Mouse (Mus musculus) stomach, postnatal 0 days (tissue): Measurements from ENCODE around the gene Parp11. TPM values are rescaled to one million over a fixed set of nuclear protein-coding genes. Genes with fewer than 3 reads are reported as not detected.

Experiments
- ATAC-seq: fragments of 200-750 bp; cut with Nextera tagmentation; 2 replicates; pipeline ENCODE4 v1.8.0; 2017; ENCODE audit not compliant: low FRiP score, low TSS enrichment
- DNase-seq: peaks from one replicate; pipeline ENCODE4 v3.0.0-alpha.2; 2016; ENCODE audit warnings: low spot score
- H3K27ac ChIP-seq: fragments of 300-500 bp; sonication (generic); replicated peaks from 2 replicates; pipeline ENCODE4 v1.5.1; 2014; ENCODE audit warnings: mild to moderate bottlenecking, control low read depth
- H3K27me3 ChIP-seq: fragments of 300-500 bp; sonication (generic); 2 replicates; pipeline ENCODE4 v1.6.1; 2014; ENCODE audit warnings: low read length; ENCODE audit not compliant: control insufficient read depth, insufficient read depth
- H3K36me3 ChIP-seq: fragments of 300-500 bp; sonication (generic); 2 replicates; pipeline ENCODE4 v1.6.1; 2014; ENCODE audit warnings: low read length, mixed read lengths; ENCODE audit not compliant: control insufficient read depth, insufficient read depth
- H3K4me1 ChIP-seq: fragments of 300-500 bp; sonication (generic); replicated peaks from 2 replicates; pipeline ENCODE4 v1.6.1; 2014; ENCODE audit warnings: antibody characterized with exemption; ENCODE audit not compliant: control insufficient read depth, insufficient read depth
- H3K4me2 ChIP-seq: fragments of 300-500 bp; sonication (generic); replicated peaks from 2 replicates; pipeline ENCODE4 v1.6.1; 2014; ENCODE audit warnings: low read depth, mild to moderate bottlenecking, control low read depth, moderate library complexity
- H3K4me3 ChIP-seq: fragments of 300-500 bp; sonication (generic); 2 replicates; pipeline ENCODE4 v1.5.1; 2014; ENCODE audit warnings: low read depth, low read length, control low read depth
- H3K9ac ChIP-seq: fragments of 300-500 bp; sonication (generic); 2 replicates; pipeline ENCODE4 v1.6.1; 2014; ENCODE audit warnings: mild to moderate bottlenecking, low read length, control low read depth, mixed read lengths
- H3K9me3 ChIP-seq: fragments of 300-500 bp; sonication (generic); 2 replicates; pipeline ENCODE4 v1.6.1; 2016; ENCODE audit warnings: low read length; ENCODE audit not compliant: control insufficient read depth
- CTCF ChIP-seq: IDR thresholded peaks from 2 replicates; pipeline ENCODE4 v1.5.1; 2016; ENCODE audit warnings: antibody characterized with exemption, low read depth, mild to moderate bottlenecking, moderate library complexity
- EP300 ChIP-seq: optimal IDR thresholded peaks from 2 replicates; pipeline ENCODE3; 2016; ENCODE audit warnings: antibody characterized with exemption
- WGBS: fragments of 180-500 bp; shearing (Covaris S2); extraction: QIAGEN DNeasy Blood & Tissue Kit; methylation state at CpG from one replicate; pipeline ENCODE4 v1.1.7; 2014; 5-methylcytosine and 5-hydroxymethylcytosine counted together
- polyA plus RNA-seq: library from polyadenylated mRNA; unstranded; fragments of >200 nt; fragmentation: Nextera tagmentation; extraction: Ambion mirVana; gene quantifications from 2 replicates; pipeline ENCODE4 v1.2.1, GENCODE M21; 2015

Parp11 gene
- polyA plus RNA-seq, 1 experiment from 2014 or later = 7.7 TPM

DNA sequence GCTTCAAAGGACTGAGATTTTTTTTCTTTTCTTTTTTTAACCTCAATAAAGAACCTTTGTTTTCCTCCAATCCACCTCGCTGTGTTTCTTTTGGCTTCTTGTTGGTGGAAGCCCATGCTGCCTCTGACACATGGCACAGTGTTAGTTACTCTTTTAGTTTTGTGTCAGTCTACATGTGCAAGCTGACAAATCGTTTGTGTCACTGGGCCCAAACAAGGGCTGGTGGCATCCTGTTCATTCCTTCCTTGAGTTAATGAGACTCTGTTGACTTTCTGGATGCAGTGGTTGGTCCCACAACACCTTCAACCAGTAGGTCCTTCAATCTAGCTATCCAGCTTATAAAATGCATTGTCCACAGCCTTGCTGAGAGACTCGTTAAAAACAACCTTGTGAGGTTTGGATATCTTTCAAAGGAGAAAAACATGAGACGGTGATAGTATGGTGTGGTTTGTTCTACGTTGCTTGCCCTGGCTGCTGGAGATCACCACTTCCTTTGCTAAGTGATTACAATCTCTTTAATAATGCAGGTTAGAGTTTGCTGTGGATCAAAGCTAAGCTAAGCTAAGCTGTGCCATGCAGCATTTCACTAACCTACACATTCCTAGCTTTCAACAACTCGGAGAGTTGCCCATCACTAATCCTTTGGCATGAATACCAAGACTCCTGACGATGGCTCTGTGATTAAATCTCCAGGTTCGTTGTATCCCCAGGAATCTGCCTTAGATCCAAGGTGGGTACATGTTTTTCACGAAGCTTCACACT, 12.6 kb upstream of the Parp11 start:
- WGBS = 64% methylated on average over 9 of the region's 9 CpGs
- Histone ChIP-seq H3K36me3 (no peaks in the 10 kb centered on the region), H3K4me3 (no peak overlapping the region), H3K27me3 (no peaks in the 10 kb centered on the region), H3K4me1 (no peaks in the 10 kb centered on the region), H3K27ac (no peak overlapping the region), H3K4me2 (no peak overlapping the region), H3K9ac (no peak overlapping the region), H3K9me3 (no peaks in the 10 kb centered on the region)
- DNase-seq (no peak), ATAC-seq (no peak)
- TF ChIP-seq CTCF = no peak

DNA sequence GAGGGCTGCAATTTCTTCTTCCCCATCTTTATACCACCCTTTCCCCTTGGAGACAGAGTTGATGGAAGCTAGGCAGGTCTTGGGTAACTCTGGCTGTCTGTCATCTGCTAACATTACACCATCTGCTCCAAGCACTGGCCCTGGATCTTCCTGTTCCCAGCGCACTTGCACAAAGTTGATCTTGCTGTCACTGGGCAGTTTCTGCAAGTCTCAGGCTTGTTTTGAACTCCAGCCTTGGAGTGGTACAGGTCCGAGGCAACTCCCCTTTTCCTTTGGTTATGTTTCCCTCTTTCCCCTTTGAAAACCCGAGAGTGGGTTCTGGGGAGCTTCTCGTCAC, 12.0 kb upstream of the Parp11 start:
- H3K27me3 ChIP-seq = no peaks in the 10 kb centered on the region
- H3K4me3 ChIP-seq = no peak overlapping the region
- no peak overlapping the region for H3K9ac ChIP-seq
- no peak for TF ChIP-seq EP300
- no peak for TF ChIP-seq CTCF
- H3K36me3 ChIP-seq = no peaks in the 10 kb centered on the region
- H3K4me1 ChIP-seq = no peaks in the 10 kb centered on the region
- no peak overlapping the region for H3K4me2 ChIP-seq
- no peak overlapping the region for H3K27ac ChIP-seq
- WGBS = 79% methylated on average over 4 of the region's 4 CpGs
- no peak for ATAC-seq
- no peaks in the 10 kb centered on the region for H3K9me3 ChIP-seq
- no peak for DNase-seq

DNA sequence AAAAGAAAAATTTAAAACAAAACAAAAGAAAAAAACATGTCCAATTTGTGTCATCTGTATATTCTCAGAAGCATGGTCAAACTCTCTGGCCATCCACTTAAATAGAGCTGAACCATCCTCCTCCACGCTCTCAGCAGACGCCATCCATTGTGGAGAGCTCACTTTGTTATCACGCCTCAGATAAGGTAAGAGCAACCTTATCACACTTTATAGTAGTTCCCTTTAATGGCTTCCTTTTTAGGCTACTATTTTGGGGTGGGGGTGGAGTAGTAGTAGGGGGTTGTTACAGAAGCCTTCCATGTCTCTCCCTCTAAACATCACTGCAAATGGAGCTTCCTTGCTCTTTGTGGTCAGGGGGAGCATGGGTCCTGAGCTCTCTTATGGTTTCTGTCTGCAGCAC, 7.6 kb upstream of the Parp11 start:
- 68% methylated on average over 3 of the region's 3 CpGs for WGBS

DNA sequence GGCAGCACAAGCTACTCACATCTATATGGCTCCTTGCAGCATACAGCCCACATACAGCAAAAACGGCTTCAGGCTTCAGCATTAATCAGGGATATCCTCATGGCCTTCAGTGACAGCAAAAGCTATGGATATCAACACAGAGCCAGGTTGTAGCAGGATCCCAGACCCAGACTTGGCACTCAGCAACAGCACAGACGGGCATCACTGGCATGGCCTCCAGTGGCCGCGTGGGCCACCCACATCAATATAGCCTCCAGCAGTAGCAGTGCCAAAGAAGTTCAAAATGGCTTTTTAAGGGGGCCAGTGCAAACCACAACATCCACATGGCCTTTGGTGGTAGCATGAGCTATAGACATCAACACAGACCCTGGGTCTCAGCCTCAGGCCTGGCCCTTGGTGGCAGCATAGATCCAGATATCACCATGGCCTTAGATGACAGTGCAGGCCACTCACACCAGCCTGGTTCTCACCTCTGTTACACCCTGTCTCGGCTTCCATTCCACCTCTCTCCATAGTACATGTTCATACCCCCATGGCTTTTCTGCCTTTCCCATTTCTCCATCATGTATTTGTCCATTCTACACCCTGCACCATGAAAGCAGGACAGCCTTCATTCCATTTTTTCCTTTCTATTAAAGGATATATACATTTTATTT, 7.0 kb upstream of the Parp11 start:
- Histone ChIP-seq H3K27ac (no peak overlapping the region), H3K9me3 (no peaks in the 10 kb centered on the region), H3K36me3 (no peaks in the 10 kb centered on the region), H3K4me2 (no peak overlapping the region), H3K4me1 (no peaks in the 10 kb centered on the region), H3K9ac (no peak overlapping the region), H3K27me3 (no peaks in the 10 kb centered on the region), H3K4me3 (no peak overlapping the region)
- ATAC-seq (no peak), DNase-seq (no peak)
- TF ChIP-seq CTCF (no peak), EP300 (no peak)
- 83% methylated on average over 5 of the region's 5 CpGs for WGBS

More for the DNA sequence above, 7.6 kb upstream of the Parp11 start:
- H3K9ac ChIP-seq = no peak overlapping the region
- no peak for DNase-seq
- no peak overlapping the region for H3K27ac ChIP-seq
- no peak for ATAC-seq
- H3K36me3 ChIP-seq = no peaks in the 10 kb centered on the region
- H3K27me3 ChIP-seq = no peaks in the 10 kb centered on the region
- H3K4me3 ChIP-seq = no peak overlapping the region
- no peak overlapping the region for H3K4me2 ChIP-seq
- no peak for TF ChIP-seq EP300
- no peak for TF ChIP-seq CTCF
- no peaks in the 10 kb centered on the region for H3K9me3 ChIP-seq
- no peaks in the 10 kb centered on the region for H3K4me1 ChIP-seq

DNA sequence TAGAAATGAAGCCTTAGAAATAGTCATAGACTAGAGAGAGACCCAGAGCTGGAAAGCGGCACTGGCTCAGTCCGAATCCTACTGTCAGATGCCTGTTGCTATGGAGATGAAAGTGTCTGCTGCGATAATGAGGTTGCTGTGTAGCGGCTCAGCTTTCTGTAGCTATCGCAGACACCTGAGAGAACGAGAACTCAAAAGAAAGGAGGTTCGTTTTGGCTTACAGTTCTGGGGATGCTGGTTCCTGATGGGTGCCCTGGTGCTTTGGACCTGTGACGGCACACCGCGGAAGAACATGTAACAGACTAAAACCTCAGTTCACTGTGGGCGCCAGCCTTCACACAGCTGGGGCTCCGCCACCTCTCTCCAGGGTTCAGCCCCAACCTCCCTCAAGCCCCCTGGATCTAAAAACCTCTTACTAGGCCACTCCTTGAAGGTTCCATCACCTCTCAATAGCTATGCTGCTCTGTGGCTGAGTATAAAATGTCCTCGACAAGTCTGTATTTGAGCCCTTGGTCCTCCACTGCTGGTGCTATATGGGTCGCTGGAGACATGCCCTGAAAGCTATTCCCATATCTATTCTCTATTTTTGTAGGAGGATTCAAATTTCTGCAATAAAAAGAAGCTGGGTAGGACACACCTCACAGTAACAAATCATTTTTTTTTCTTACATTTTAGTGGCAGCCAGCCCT, 6.1 kb upstream of the Parp11 start:
- no peak overlapping the region for H3K27ac ChIP-seq
- TF ChIP-seq EP300 (no peak), CTCF (no peak)
- H3K4me1 ChIP-seq = no peaks in the 10 kb centered on the region

DNA sequence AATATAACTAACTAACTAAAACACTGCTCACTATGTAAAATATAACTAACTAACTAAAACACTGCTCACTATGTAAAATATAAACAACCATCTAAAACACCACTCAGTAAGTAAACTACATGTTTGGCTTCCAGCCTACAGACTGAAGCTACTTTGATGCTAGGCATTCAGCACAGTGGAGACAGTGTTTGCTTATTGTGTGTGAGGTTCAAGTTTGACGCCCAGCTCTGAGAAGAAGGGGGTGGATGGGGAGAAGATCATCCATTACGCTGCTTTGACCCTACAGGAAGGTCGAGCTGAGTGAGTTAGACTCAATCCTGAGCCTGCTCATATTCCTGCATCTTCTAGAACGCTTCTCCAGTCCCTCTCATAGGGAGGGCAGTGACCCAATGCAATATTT, 4.1 kb upstream of the Parp11 start:
- no peaks in the 10 kb centered on the region for H3K36me3 ChIP-seq
- no peaks in the 10 kb centered on the region for H3K9me3 ChIP-seq
- no peak overlapping the region for H3K9ac ChIP-seq
- H3K4me3 ChIP-seq = no peak overlapping the region
- no peak for TF ChIP-seq CTCF
- no peak for TF ChIP-seq EP300
- WGBS = 30% methylated on average over 4 of the region's 4 CpGs
- H3K4me1 ChIP-seq = no peaks in the 10 kb centered on the region
- no peaks in the 10 kb centered on the region for H3K27me3 ChIP-seq
- ATAC-seq = no peak
- no peak overlapping the region for H3K4me2 ChIP-seq
- H3K27ac ChIP-seq = no peak overlapping the region
- no peak for DNase-seq

More for the DNA sequence above, 6.1 kb upstream of the Parp11 start:
- 54% methylated on average over 14 of the region's 14 CpGs for WGBS
- H3K9me3 ChIP-seq = no peaks in the 10 kb centered on the region
- H3K27me3 ChIP-seq = no peaks in the 10 kb centered on the region
- no peaks in the 10 kb centered on the region for H3K36me3 ChIP-seq
- H3K9ac ChIP-seq = no peak overlapping the region
- no peak overlapping the region for H3K4me2 ChIP-seq
- ATAC-seq (no peak), DNase-seq (no peak)
- H3K4me3 ChIP-seq = no peak overlapping the region
